Mouse (Mus musculus): ENCODE measurements around the gene Mchr1. TPM values are rescaled to one million over a fixed set of nuclear protein-coding genes. Genes with fewer than 3 reads are reported as not detected.

Mchr1 gene
- polyA plus RNA-seq (2014; fragmentation: Illumina TruSeq; extraction: RNeasy Lipid Tissue Mini Kit (QIAGEN cat#74804)), result not detected

DNA sequence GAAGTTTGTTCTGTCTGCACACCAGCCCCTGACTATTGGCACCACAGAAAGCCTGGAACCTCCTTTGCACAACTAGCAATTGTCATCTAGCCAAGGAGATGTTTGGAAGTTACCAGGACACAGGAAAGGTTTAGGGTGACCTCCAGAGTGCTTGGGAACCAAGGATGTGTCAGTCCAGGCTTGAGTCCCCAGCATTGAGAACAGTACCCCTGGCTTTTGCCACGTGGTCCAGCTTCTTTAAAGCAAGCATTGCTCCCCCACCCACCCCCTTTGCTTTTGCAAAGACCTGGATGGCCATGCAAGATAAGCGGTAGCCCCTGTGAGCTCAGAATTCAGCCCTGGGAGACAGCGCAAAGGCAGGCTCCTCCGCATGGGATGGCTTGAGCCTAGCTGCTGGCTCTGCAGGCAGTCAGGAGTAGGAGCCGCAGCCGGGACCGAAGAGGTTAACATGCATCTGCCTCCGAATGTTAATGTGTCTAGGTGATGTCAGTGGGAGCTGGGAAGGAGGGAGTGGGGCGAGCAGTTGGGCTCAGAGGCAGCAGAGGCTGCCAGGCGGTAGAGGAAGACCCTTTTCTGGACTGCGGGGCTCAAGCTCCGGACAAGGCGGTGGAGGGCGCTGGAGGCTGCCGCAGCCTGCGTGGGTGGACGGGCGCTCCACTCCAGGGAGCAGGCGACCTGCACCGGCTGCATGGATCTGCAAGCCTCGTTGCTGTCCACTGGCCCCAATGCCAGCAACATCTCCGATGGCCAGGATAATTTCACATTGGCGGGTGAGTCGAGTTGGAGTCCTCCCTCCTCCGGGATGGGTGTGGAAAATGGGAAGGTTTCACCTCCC, at the start of gene Mchr1:
TSS of gene Mchr1 (plus strand) at position 414 of the 835 bp plus-strand sequence.

DNA sequence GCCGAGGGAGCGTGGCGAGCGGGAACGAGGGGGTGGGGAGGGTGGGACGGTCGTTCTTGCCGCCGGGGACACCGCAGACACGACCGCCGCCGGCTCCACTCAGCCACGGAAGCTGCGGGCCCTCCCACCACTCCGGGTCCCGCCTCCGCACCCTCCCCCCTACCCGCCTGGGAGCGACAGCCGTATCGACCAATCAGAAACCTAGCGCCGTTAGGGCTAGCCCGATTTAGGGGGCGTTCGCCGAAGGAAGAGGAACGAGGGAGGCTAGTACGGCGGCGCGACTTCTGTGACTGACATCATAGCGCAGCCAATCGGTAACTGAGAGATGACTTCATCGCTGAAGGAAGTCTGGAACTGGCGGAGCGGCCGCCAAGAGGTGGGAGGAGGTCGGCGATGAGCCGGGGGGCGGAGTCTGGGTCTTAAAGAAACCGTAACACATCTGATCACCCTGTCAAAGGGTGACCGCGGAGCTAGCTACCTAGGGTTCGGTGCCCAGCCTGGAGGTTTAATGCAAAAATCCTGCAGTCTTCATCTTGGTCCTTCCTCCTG, 44.6 kb upstream of the Mchr1 start, which contains the start of gene Mrtfa:
TSS of gene Mrtfa (minus strand) at position 128 of the 549 bp plus-strand sequence.

Other genes starting within 250 kb of the Mchr1 start
- gene Mrtfa, start 44.7 kb upstream of the Mchr1 start, polyA plus RNA-seq (2014; fragmentation: Illumina TruSeq; extraction: RNeasy Lipid Tissue Mini Kit (QIAGEN cat#74804)), result 2.1 TPM
- gene Slc25a17, start 125.3 kb downstream of the Mchr1 start, polyA plus RNA-seq (2014; fragmentation: Illumina TruSeq; extraction: RNeasy Lipid Tissue Mini Kit (QIAGEN cat#74804)), result 83.2 TPM
- 647 TPM for gene St13, start 164.6 kb downstream of the Mchr1 start, polyA plus RNA-seq (2014; fragmentation: Illumina TruSeq; extraction: RNeasy Lipid Tissue Mini Kit (QIAGEN cat#74804))
- gene Xpnpep3, start 164.6 kb downstream of the Mchr1 start, polyA plus RNA-seq (2014; fragmentation: Illumina TruSeq; extraction: RNeasy Lipid Tissue Mini Kit (QIAGEN cat#74804)), result 16.7 TPM
- not detected for gene Dnajb7, start 172.8 kb downstream of the Mchr1 start, polyA plus RNA-seq (2014; fragmentation: Illumina TruSeq; extraction: RNeasy Lipid Tissue Mini Kit (QIAGEN cat#74804))
- 111 TPM for gene Rbx1, start 230.8 kb downstream of the Mchr1 start, polyA plus RNA-seq (2014; fragmentation: Illumina TruSeq; extraction: RNeasy Lipid Tissue Mini Kit (QIAGEN cat#74804))

Data from ovary, adult 10 weeks (tissue).